Mouse (Mus musculus): ENCODE data around the gene Clec2l. TPM values are rescaled to one million over a fixed set of nuclear protein-coding genes. Genes with fewer than 3 reads are reported as not detected.

Clec2l gene
- polyA plus RNA-seq, 1 experiment: 0.18 TPM

DNA sequence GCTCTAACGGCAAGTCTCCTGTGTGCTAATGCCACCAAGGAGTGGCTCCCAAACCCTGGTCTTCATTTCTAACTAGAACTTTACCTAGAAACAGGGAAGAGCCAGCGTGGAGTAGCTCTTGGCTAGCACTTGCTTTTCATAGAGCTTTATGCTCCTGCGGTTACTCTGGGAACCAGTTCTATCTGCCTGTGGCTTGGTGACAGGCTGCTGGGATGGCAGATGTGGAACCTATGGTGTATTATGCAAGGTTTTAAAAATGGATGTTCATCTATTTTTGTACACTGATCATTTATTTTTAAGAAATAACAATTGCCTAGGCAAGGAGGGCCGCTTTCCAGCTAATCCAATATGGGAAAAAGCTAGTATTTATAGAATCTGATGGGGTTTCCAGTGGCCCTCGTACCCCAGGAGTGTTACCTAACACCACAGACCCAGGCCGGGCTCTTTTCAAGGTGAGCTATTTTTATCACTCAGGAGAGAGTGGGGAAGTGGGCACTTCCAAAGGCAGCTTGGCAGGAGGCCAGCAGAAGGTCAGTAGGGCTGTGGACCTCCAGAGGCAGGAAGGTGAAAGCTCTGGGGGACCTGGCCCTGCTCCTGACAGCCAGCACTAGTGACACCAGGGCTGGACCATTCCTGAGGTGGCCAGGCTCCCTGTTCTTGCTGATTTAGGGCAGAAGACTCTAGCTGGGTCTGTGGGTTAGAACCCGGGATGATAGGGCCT, 41.6 kb downstream of the Clec2l start:
- peaks cover 12% of the 10 kb centered on the region for H3K36me3 ChIP-seq (ENCODE audit: control insufficient read depth, insufficient read depth)

DNA sequence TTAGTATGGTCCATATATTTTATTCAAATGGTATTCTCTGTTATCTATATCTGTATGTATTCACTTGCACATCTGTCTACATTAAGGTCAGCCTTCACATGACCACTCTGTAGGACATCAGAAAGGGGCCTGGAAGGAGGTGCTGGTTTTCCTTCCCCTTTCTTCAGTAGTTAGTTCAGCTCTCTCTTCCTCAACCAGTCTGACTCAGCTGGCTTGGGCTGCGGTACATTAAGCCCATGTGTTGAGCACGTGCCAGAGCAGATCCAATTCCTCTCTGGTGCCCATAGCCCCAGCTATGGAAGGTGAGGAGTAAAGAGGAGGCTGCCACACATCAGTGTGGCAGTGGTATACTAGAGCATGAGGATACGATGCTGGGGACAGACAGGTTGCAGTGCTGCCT, 47.6 kb downstream of the Clec2l start:
- Histone ChIP-seq H3K79me2 (ENCODE audit: control insufficient read depth, insufficient read depth) (no peaks in the 10 kb centered on the region), H3K4me3 (ENCODE audit: insufficient read depth, poor library complexity, severe bottlenecking) (no peak overlapping the region), H3K79me3 (ENCODE audit: low read depth) (no peaks in the 10 kb centered on the region), H3K27me3 (ENCODE audit: control insufficient read depth, insufficient read depth, insufficient read length) (no peaks in the 10 kb centered on the region), H3ac (ENCODE audit: control insufficient read depth, insufficient read length, low read depth) (no peak overlapping the region), H3K36me3 (ENCODE audit: control insufficient read depth, insufficient read depth) (peaks cover 35% of the 10 kb centered on the region)
- TF ChIP-seq CTCF (IDR thresholded peaks at IDR 0.05; ENCODE audit: control insufficient read depth, insufficient read depth, insufficient read length) (no peak), MYOD1 (IDR thresholded peaks at IDR 0.05; ENCODE audit: control insufficient read depth, insufficient read length, low read depth) (no peak), FOSL1 (IDR thresholded peaks at IDR 0.05; ENCODE audit: insufficient read depth, low read length, poor library complexity, severe bottlenecking) (no peak), MAX (IDR thresholded peaks at IDR 0.05) (no peak), USF1 (IDR thresholded peaks at IDR 0.05; ENCODE audit: low read depth) (no peak), MYOG (IDR thresholded peaks at IDR 0.05; ENCODE audit: control insufficient read depth, extremely low read depth, insufficient read length) (no peak), CEBPB (IDR thresholded peaks at IDR 0.05; ENCODE audit: low read depth) (no peak)

More for the DNA sequence above, 41.6 kb downstream of the Clec2l start:
- Histone ChIP-seq H3K79me2 (ENCODE audit: control insufficient read depth, insufficient read depth) (no peaks in the 10 kb centered on the region), H3ac (ENCODE audit: control insufficient read depth, insufficient read length, low read depth) (no peak overlapping the region), H3K4me3 (ENCODE audit: insufficient read depth, poor library complexity, severe bottlenecking) (no peak overlapping the region), H3K79me3 (ENCODE audit: low read depth) (no peaks in the 10 kb centered on the region), H3K27me3 (ENCODE audit: control insufficient read depth, insufficient read depth, insufficient read length) (no peaks in the 10 kb centered on the region)
- TF ChIP-seq MYOG (IDR thresholded peaks at IDR 0.05; ENCODE audit: control insufficient read depth, extremely low read depth, insufficient read length) (no peak), MAX (IDR thresholded peaks at IDR 0.05) (no peak), CEBPB (IDR thresholded peaks at IDR 0.05; ENCODE audit: low read depth) (no peak), MYOD1 (IDR thresholded peaks at IDR 0.05; ENCODE audit: control insufficient read depth, insufficient read length, low read depth) (no peak), USF1 (IDR thresholded peaks at IDR 0.05; ENCODE audit: low read depth) (no peak), FOSL1 (IDR thresholded peaks at IDR 0.05; ENCODE audit: insufficient read depth, low read length, poor library complexity, severe bottlenecking) (no peak), CTCF (IDR thresholded peaks at IDR 0.05; ENCODE audit: control insufficient read depth, insufficient read depth, insufficient read length) (no peak)

DNA sequence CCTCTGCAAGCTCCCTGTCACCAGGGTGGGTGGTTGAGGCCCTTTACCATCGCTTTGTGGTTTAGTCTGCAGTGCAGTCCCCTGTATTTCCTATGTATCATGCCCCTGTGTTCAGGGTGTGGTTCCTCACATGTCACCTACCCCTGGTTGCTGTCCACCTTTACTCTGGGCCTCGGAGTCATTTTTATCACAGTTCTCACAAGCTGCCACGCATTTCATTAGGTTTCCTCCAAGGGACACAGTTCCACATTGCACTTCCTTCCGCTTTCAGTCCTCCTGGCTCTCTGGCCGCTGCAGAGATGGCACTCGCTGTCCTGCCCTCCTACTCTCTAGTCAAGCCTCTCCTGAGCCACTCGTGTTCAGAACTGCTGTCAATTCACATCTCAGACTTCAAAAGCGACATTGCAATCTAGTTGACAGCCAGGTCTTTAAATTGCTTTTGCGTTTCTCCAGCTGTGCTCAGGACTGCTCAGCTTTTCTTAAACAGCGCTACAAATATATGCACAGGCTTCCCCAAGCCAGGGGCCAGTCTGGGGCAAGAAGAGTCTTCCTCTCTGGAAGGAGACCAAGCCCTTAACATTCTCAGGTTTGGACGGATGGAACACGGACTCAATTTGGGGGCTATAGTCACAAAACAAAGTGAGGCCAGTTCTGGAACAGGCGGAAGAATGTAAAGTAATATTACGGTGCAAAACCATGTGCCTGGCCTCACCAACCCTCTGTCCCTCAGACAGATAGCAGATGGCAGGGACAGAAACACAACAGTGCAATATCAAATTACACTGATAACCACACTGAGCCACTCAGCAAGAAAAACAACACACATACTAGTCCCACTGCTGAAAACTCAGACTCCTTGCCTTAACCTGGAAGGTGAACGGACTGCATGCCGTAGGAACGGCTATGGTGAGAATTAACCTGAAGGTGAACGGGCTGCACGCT, 51.4 kb downstream of the Clec2l start:
- H3K79me3 ChIP-seq (ENCODE audit: low read depth): no peaks in the 10 kb centered on the region

DNA sequence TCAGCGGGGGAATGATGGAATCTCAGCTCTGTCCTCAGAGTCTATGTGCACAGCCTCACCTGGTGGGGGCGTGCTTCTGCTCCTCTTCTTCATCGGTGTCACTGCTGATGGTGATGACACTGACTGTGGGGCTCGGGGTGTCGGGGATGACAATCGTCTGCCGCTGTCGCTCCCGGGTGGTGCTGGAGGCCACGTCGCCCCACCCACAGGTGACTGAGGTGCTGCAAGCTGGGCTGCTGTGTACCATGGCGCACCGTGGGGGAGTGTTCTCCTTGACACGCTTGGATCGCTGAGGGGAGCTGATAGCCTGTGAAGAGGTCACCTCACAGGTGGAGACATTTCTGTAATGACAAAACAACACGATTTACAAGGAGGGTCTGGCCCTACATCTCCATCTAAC, 53.0 kb downstream of the Clec2l start:
- no peak for TF ChIP-seq CTCF (IDR thresholded peaks at IDR 0.05; ENCODE audit: control insufficient read depth, insufficient read depth, insufficient read length)
- TF ChIP-seq MAX (IDR thresholded peaks at IDR 0.05): no peak
- peaks cover 67% of the 10 kb centered on the region for H3K36me3 ChIP-seq (ENCODE audit: control insufficient read depth, insufficient read depth)
- no peak overlapping the region for H3ac ChIP-seq (ENCODE audit: control insufficient read depth, insufficient read length, low read depth)
- no peak overlapping the region for H3K4me3 ChIP-seq (ENCODE audit: insufficient read depth, poor library complexity, severe bottlenecking)
- no peaks in the 10 kb centered on the region for H3K79me2 ChIP-seq (ENCODE audit: control insufficient read depth, insufficient read depth)
- H3K27me3 ChIP-seq (ENCODE audit: control insufficient read depth, insufficient read depth, insufficient read length): no peaks in the 10 kb centered on the region
- no peaks in the 10 kb centered on the region for H3K79me3 ChIP-seq (ENCODE audit: low read depth)

More for the DNA sequence above, 51.4 kb downstream of the Clec2l start:
- H3ac ChIP-seq (ENCODE audit: control insufficient read depth, insufficient read length, low read depth): no peak overlapping the region
- H3K4me3 ChIP-seq (ENCODE audit: insufficient read depth, poor library complexity, severe bottlenecking): no peak overlapping the region
- H3K27me3 ChIP-seq (ENCODE audit: control insufficient read depth, insufficient read depth, insufficient read length): no peaks in the 10 kb centered on the region
- TF ChIP-seq MYOD1 (IDR thresholded peaks at IDR 0.05; ENCODE audit: control insufficient read depth, insufficient read length, low read depth): no peak
- H3K79me2 ChIP-seq (ENCODE audit: control insufficient read depth, insufficient read depth): no peaks in the 10 kb centered on the region
- H3K36me3 ChIP-seq (ENCODE audit: control insufficient read depth, insufficient read depth): peaks cover 67% of the 10 kb centered on the region

DNA sequence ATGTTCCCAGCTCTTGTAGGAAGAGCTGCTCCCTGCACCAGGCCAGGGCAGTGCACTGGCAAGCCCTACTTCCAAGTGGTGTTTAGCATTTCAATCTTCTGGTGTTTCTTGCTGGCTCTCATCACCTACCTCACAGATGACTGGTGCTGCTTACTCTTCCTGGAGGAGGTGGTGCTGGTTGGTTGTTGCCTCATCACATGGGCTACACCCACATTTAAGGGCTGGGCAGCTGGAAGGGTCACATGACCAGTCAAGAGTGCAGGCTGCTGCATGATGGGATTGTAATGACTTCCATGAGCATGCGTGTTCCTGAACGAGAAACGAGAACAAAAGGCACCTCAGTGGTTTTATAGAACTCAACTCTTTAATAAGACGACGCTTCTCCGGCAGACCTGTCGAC, 55.8 kb downstream of the Clec2l start:
- Histone ChIP-seq H3K79me2 (ENCODE audit: control insufficient read depth, insufficient read depth) (no peaks in the 10 kb centered on the region), H3ac (ENCODE audit: control insufficient read depth, insufficient read length, low read depth) (no peak overlapping the region), H3K79me3 (ENCODE audit: low read depth) (no peaks in the 10 kb centered on the region), H3K27me3 (ENCODE audit: control insufficient read depth, insufficient read depth, insufficient read length) (no peaks in the 10 kb centered on the region), H3K4me3 (ENCODE audit: insufficient read depth, poor library complexity, severe bottlenecking) (no peak overlapping the region), H3K36me3 (ENCODE audit: control insufficient read depth, insufficient read depth) (peaks cover 65% of the 10 kb centered on the region)
- TF ChIP-seq MYOD1 (IDR thresholded peaks at IDR 0.05; ENCODE audit: control insufficient read depth, insufficient read length, low read depth): no peak
- peak; percentile 28 for TF ChIP-seq USF1 (IDR thresholded peaks at IDR 0.05; ENCODE audit: low read depth)

DNA sequence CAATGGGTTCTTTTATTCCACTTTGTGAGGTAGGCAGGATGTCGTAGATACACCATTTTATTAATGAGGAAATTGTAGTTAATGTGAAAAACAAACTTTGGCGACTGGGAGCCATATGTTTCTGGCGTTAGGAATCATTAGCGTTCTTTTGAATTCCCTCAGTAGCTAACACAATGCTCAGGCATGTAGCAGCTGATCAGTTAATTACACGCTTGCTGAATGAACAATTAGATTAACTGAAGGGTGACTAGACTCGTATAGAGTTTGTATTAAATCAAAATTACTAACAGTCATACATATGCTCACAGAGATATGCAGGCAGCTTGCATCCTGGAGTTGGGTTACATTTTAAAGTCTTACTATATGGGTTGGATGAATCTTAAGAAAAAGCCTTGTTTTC, 56.4 kb downstream of the Clec2l start:
- Histone ChIP-seq H3ac (ENCODE audit: control insufficient read depth, insufficient read length, low read depth) (no peak overlapping the region), H3K79me3 (ENCODE audit: low read depth) (no peaks in the 10 kb centered on the region), H3K79me2 (ENCODE audit: control insufficient read depth, insufficient read depth) (no peaks in the 10 kb centered on the region), H3K4me3 (ENCODE audit: insufficient read depth, poor library complexity, severe bottlenecking) (no peak overlapping the region), H3K27me3 (ENCODE audit: control insufficient read depth, insufficient read depth, insufficient read length) (no peaks in the 10 kb centered on the region), H3K36me3 (ENCODE audit: control insufficient read depth, insufficient read depth) (peaks cover 64% of the 10 kb centered on the region)
- no peak for TF ChIP-seq CEBPB (IDR thresholded peaks at IDR 0.05; ENCODE audit: low read depth)
